Mouse (Mus musculus): ENCODE measurements at regions not wholly inside any gene's neighbourhood (a gene's known extent, or its start where the extent isn't known, plus 50 kb on each side); places are given as distances from the start of the nearest gene placed in this dataset.

GRCm38 (mm10) chr13:86857910-86858309 lies 811.2 kb upstream of the Cox7c start:
- no peak overlapping the region for H3K4me2 ChIP-seq
- no peak for DNase-seq (ENCODE audit: low spot score, missing footprints)
- ATAC-seq (ENCODE audit: low FRiP score): no peak
- no peaks in the 10 kb centered on the region for H3K4me1 ChIP-seq (ENCODE audit: control insufficient read depth, insufficient read depth, low read length)
- no peaks in the 10 kb centered on the region for H3K9me3 ChIP-seq (ENCODE audit: control insufficient read depth, low read length)
- no peaks in the 10 kb centered on the region for H3K36me3 ChIP-seq (ENCODE audit: control insufficient read depth, insufficient read depth, low read length)
- no peak overlapping the region for H3K9ac ChIP-seq (ENCODE audit: low read length)
- no peak overlapping the region for H3K4me3 ChIP-seq (ENCODE audit: low read depth, low read length)
- H3K27ac ChIP-seq (ENCODE audit: low read depth, low read length): no peak overlapping the region
- no peaks in the 10 kb centered on the region for H3K27me3 ChIP-seq (ENCODE audit: control insufficient read depth, insufficient read depth, low read length)

- 88% methylated on average over 1 of the region's 1 CpGs for WGBS
- Histone ChIP-seq H3K36me3 (ENCODE audit: control insufficient read depth, insufficient read depth, low read length) (no peaks in the 10 kb centered on the region), H3K9ac (ENCODE audit: low read length) (no peak overlapping the region), H3K9me3 (ENCODE audit: control insufficient read depth, low read length) (no peaks in the 10 kb centered on the region), H3K27me3 (ENCODE audit: control insufficient read depth, insufficient read depth, low read length) (no peaks in the 10 kb centered on the region), H3K4me1 (ENCODE audit: control insufficient read depth, insufficient read depth, low read length) (no peaks in the 10 kb centered on the region), H3K27ac (ENCODE audit: low read depth, low read length) (no peak overlapping the region), H3K4me3 (ENCODE audit: low read depth, low read length) (no peak overlapping the region), H3K4me2 (no peak overlapping the region)
- DNase-seq (ENCODE audit: low spot score, missing footprints) (no peak), ATAC-seq (ENCODE audit: low FRiP score) (peak; percentile 67)
These were observed 794.2 kb upstream of the Cox7c start for GRCm38 (mm10) chr13:86840862-86841261.
